Mouse (Mus musculus) heart, postnatal 25 days (tissue): Measurements from ENCODE around the gene Acp6. TPM values are rescaled to one million over a fixed set of nuclear protein-coding genes. Genes with fewer than 3 reads are reported as not detected.
A peak's percentile ranks its signal among the peaks of the same experiment; 100 is the strongest.

Source experiments
- DNase-seq: peaks from one replicate; pipeline ENCODE4 v3.0.0; 2022; ENCODE audit warnings: low spot score
- intact Hi-C: fragments of 180-260 bp; cut with DNase I; formaldehyde crosslinking; loops from one replicate; pipeline ENCODE4 v1.15.1; 2025
- total RNA-seq, 2 experiments: library from RNA; stranded (reverse); gene quantifications; 2 replicates each; pipeline ENCODE4 v1.2.3; 2021

The Acp6 gene
- total RNA-seq, 2 experiments from 2014 or later: 31.3 to 34.5 TPM

- no peak for DNase-seq
- intact Hi-C loops: no loop called here
Measured at GRCm38 (mm10) chr3:97183810-97184209, 25.2 kb downstream of the Acp6 start.

DNA sequence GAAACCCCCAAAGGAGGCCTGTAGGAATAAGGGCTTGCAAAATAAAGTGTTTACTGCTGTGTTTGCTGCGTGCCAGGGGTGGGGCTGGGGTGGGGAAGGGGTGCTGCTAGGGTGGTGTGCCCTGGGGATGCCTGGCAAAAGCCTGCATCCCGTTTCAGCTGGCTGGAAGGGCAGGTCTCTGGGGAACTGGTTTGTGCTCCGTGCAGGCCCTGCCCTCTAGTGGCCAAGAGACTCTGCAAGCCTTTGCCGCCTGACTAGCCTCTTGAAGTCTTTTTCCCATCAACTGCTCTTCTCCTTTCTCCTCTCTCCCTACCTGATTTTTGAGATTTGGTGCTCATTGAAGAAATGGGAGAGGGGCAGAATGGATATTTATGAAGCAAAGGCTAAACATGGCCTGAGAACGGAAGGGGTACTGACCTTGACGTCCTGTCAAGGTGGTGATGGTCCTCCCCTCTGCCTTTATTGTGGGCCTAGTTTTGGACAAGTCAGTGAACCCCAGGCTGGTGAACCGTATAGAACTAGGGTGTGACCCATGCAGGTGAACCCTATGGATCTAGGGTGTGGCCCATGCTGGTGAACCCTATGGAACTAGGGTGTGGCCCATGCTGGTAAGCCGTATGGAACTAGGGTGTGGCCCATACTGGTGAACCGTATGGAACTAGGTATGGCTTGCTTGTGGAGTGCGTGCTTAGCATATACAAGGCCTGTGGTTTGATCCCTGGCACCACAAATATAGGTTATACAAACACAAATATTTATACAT lies 26.7 kb downstream of the Acp6 start:
- DNase-seq: peak; percentile 21
- intact Hi-C loops: loop anchor here (1.0 to 5.0 kb wide), 3 partner anchors 108 to 248 kb away; no protein-coding TSS in a partner anchor

GRCm38 (mm10) chr3:97196571-97196970 lies 38.0 kb downstream of the Acp6 start:
- DNase-seq: no peak
- intact Hi-C loops: no loop called here

- intact Hi-C loops: no loop called here
- no peak for DNase-seq
Measured at GRCm38 (mm10) chr3:97199261-97199660, 40.7 kb downstream of the Acp6 start.

DNA sequence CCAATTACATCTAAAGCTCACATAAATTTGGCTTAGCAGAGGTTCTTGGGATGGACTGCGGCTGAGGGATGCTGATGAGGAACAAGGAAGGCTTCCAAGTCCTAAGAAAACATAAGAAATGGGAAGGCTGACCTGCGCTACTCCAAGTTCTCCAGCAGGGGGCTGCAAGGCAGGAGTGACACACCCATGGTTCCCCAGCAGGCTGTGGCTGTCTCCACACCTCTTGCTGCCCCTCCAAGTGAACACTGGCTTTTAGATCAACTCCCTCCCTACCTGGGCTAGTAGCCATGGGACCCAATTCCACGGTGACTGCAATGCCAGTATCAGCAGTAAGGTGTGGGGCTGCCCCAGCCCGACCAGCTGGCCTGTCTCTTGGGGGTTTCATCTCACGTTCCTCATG lies 43.4 kb downstream of the Acp6 start:
- DNase-seq: no peak
- intact Hi-C loops: loop anchor here (1.0 to 2.0 kb wide), 2 partner anchors 109 to 137 kb away; no protein-coding TSS in a partner anchor

- DNase-seq: no peak
Measured at GRCm38 (mm10) chr3:97203880-97204279, 45.3 kb downstream of the Acp6 start.

DNA sequence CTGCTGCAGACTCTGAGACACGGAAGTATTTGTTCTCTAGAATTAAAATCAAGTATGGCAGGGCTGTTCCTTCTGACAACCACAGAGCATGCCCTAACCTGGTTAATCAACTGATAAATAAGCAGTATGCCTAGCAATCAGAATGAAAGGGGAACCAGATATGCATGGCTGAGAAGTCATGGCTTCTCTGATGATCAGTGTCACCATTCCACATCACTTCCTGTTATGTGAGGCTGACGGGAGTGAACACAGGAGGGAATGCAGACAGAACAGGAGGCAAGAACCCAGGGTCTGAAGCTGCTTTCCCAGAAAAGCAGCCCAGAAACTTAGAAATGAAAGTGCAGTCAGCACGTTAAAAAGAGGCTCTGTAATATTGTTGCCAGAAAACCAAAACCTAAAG lies 47.9 kb downstream of the Acp6 start:
- intact Hi-C loops: no loop called here
- no peak for DNase-seq

More at GRCm38 (mm10) chr3:97203880-97204279, 45.3 kb downstream of the Acp6 start:
- intact Hi-C loops: loop anchor here (2.0 kb wide), 1 partner anchor 107 kb away; no protein-coding TSS in a partner anchor

- DNase-seq: no peak
- intact Hi-C loops: no loop called here
Measured at GRCm38 (mm10) chr3:97209351-97209750, 50.8 kb downstream of the Acp6 start.

DNA sequence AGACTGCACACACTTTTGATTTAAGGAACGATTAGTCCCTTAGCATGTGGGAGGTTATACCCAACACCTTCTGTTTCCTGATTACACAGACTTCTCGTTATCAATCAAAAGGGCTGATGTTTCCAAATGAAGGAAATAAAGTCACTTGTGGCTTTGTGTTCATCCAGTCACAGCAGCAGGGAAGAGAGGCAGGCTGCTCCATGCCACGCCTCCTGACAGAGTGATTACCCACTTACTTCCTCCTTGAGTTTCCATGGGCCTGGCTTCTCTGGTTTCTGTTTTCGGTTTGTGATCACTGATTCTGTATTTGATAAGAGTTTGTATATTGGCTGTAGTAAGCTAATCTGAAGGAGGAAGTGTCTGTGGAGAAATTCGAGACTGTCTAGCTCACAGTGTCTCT lies 52.6 kb downstream of the Acp6 start:
- intact Hi-C loops: no loop called here
- DNase-seq: no peak

DNA sequence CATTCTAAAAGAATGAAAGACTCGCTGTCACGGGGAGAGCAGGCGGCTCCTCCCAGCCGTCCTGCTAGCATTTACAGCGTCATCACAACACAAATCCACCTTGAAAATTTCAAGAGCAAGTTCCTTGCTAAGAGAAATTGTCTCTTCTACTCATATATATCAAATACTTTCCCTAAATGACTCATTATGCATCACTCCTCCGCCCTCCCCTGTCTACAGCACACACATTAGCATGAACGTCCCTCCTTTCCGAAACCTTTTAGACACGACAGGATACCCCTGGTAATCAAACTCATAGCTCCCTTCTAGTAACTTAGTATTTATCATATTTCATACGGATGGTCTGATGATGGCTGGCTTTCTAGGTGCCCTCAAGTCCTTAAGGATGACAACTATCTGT lies 55.3 kb downstream of the Acp6 start:
- intact Hi-C loops: no loop called here
- no peak for DNase-seq

- intact Hi-C loops: no loop called here
- no peak for DNase-seq
Measured at GRCm38 (mm10) chr3:97214439-97214838, 55.9 kb downstream of the Acp6 start.

DNA sequence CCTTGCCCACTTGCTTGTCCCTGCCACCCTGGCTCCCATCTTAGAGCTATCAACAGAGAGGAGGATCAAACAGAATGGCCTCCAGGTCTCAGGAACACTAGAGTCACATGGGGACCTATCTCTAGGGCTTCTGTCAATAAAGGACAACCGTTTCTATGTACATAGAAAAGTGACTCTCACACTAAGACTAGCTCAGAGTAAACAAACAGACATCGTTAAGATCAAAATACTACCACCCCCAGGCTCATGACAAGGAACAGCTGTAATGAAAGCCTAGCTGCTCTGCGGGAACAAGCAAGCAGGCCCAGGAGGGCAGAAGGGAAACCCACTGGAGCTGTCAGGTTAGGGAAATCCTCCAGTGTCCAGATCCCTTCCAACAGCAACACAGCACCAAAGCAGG lies 56.9 kb downstream of the Acp6 start:
- intact Hi-C loops: no loop called here
- DNase-seq: no peak

DNA sequence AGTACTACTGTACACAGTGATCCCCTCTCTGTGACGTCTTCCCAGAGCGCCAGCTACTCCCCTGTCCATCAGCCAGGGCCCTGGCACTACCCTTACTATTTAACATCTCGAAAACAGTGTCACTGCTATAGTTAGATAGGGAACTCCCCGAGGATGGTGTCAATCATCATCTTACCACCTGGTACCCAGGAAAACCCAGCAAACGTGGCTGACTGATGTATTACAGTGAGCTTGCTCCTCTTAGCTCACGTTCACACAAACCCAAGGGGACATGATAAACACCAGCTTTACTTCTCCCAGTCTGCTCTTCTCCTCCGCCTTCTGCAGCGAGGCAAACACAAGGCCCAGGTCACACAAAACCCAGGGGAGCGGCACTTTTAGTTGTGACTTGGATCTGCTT lies 64.7 kb downstream of the Acp6 start:
- intact Hi-C loops: no loop called here
- no peak for DNase-seq

GRCm38 (mm10) chr3:97225231-97225630 lies 66.7 kb downstream of the Acp6 start:
- DNase-seq: no peak
- intact Hi-C loops: loop anchor here (5.0 kb wide), 1 partner anchor 68 kb away; the partner anchor contains the start of gene Acp6

GRCm38 (mm10) chr3:97226719-97227118 lies 68.1 kb downstream of the Acp6 start:
- DNase-seq: no peak

More at GRCm38 (mm10) chr3:97226719-97227118, 68.1 kb downstream of the Acp6 start:
- intact Hi-C loops: loop anchor here (2.0 to 5.0 kb wide), 2 partner anchors 69 to 70 kb away; partner anchors contain the start of genes Acp6 and Bcl9

Other genes starting within 250 kb of the Acp6 start
- gene Gja8, start 232.8 kb upstream of the Acp6 start, total RNA-seq: under 1 TPM in 1 of 2 experiments, not detected in 1; 0.03 TPM
- 10 to 100 TPM; 18.8 to 22.5 TPM for gene Bcl9, start 139.1 kb downstream of the Acp6 start, total RNA-seq